ENCODE assay signal across 23 mouse cellular contexts in genomic region chr4:46605451-46605850, GRCm38 (mm10). TPM values are rescaled to one million over a fixed set of nuclear protein-coding genes. Genes with fewer than 3 reads are reported as not detected.
DNase-seq lines count a peak whose midpoint lies in the region; ATAC-seq and TF ChIP-seq lines count a peak whose summit lies in the region.
"Had no signal": no experiment of that assay in that cellular context is flagged by ENCODE, and none has a peak within 500 bp of the region (broad histone marks: within the 10 kb centered on the region; RNA-seq: fewer than 3 reads in every experiment).

No protein-coding gene starts in this region.

- no peak for TF ChIP-seq CTCF in heart, postnatal 0 days (IDR thresholded peaks at IDR 0.05; ENCODE audit: low read depth)
- TF ChIP-seq CTCF in liver, adult 2 months (IDR thresholded peaks at IDR 0.05; ENCODE audit: low read depth, low read length), result no peak
- no peak for TF ChIP-seq CTCF in liver, postnatal 0 days (IDR thresholded peaks at IDR 0.05; ENCODE audit: low read depth)
- no peak for TF ChIP-seq CTCF in E14TG2a.4 (conservative IDR thresholded peaks at IDR 0.05; ENCODE audit: low read length)

- H3K4me2 ChIP-seq in heart, postnatal 0 days (ENCODE audit: low read depth, low read length), result no peak overlapping the region
- no peak overlapping the region for H3K4me2 ChIP-seq in hindbrain, embryonic 11.5 days (replicated peaks; ENCODE audit: low read depth, low read length)
- no peak overlapping the region for H3K4me2 ChIP-seq in liver, postnatal 0 days (ENCODE audit: low read depth, low read length)

- WGBS in heart, postnatal 0 days, result 58% methylated on average over 11 of the region's 11 CpGs
- WGBS in hindbrain, embryonic 10.5 days, result 64% methylated on average over 11 of the region's 11 CpGs
- WGBS in hindbrain, embryonic 11.5 days, result 63% methylated on average over 11 of the region's 11 CpGs
- 21% methylated on average over 11 of the region's 11 CpGs for WGBS in liver, adult 2 months
- WGBS in liver, postnatal 0 days (ENCODE audit: insufficient replicate concordance), result 80% methylated on average over 11 of the region's 11 CpGs

- no peak for ATAC-seq in heart, postnatal 0 days (ENCODE audit: insufficient read depth, low read depth)
- ATAC-seq in hindbrain, embryonic 11.5 days (ENCODE audit: low FRiP score), result no peak
- no peak for ATAC-seq in liver, postnatal 0 days
- ATAC-seq: activated CD4-positive, CD25-positive, alpha-beta regulatory T cell, adult 4 months; CD4-positive, CD25-positive, alpha-beta regulatory T cell, adult 4 months; Patski had no signal

- no peaks in the 10 kb centered on the region for H3K9me3 ChIP-seq in heart, postnatal 0 days (replicated peaks; ENCODE audit: control insufficient read depth, low read length)
- no peaks in the 10 kb centered on the region for H3K9me3 ChIP-seq in hindbrain, embryonic 10.5 days
- H3K9me3 ChIP-seq in hindbrain, embryonic 11.5 days (ENCODE audit: control insufficient read depth, low read length), result no peaks in the 10 kb centered on the region
- H3K9me3 ChIP-seq in liver, postnatal 0 days (ENCODE audit: low read length), result no peaks in the 10 kb centered on the region
- no peaks in the 10 kb centered on the region for H3K9me3 ChIP-seq in E14TG2a.4 (ENCODE audit: low read length)
- H3K9me3 ChIP-seq: G1E had no signal

- TF ChIP-seq POLR2A in liver, adult 2 months (IDR thresholded peaks at IDR 0.05; ENCODE audit: extremely low read depth, insufficient read depth, low read length), result no peak

- peaks cover 10% of the 10 kb centered on the region; the same call in 1 of the 2 replicates for H3K4me1 ChIP-seq in heart, postnatal 0 days (ENCODE audit: control insufficient read depth, insufficient read depth)
- H3K4me1 ChIP-seq in hindbrain, embryonic 10.5 days (replicated peaks), result peaks cover 37% of the 10 kb centered on the region
- H3K4me1 ChIP-seq in hindbrain, embryonic 11.5 days (replicated peaks; ENCODE audit: control insufficient read depth, insufficient read depth, low read length), result no peaks in the 10 kb centered on the region
- peaks cover 2% of the 10 kb centered on the region; the same call in 1 of the 2 replicates for H3K4me1 ChIP-seq in liver, adult 2 months (ENCODE audit: control insufficient read depth, insufficient read depth, low read length)
- H3K4me1 ChIP-seq in liver, postnatal 0 days (ENCODE audit: insufficient read depth), result peaks cover 8% of the 10 kb centered on the region; the same call in 1 of the 2 replicates
- peaks cover 60% of the 10 kb centered on the region for H3K4me1 ChIP-seq in E14TG2a.4 (replicated peaks; ENCODE audit: low read depth, low read length)

- peaks cover 51% of the 10 kb centered on the region for H3K27me3 ChIP-seq in heart, postnatal 0 days (ENCODE audit: control insufficient read depth, insufficient read depth, low read length)
- peaks cover 72% of the 10 kb centered on the region for H3K27me3 ChIP-seq in hindbrain, embryonic 10.5 days (ENCODE audit: insufficient read depth, poor library complexity, severe bottlenecking)
- peaks cover 12% of the 10 kb centered on the region for H3K27me3 ChIP-seq in hindbrain, embryonic 11.5 days (ENCODE audit: control insufficient read depth, insufficient read depth, low read length)
- peaks cover 8% of the 10 kb centered on the region; the same call in 1 of the 2 replicates for H3K27me3 ChIP-seq in liver, adult 2 months (ENCODE audit: control insufficient read depth, insufficient read depth, low read length)
- peaks cover 11% of the 10 kb centered on the region for H3K27me3 ChIP-seq in liver, postnatal 0 days (ENCODE audit: insufficient read depth, low read length)
- H3K27me3 ChIP-seq in E14TG2a.4 (ENCODE audit: insufficient read depth, low read length), result peaks cover 37% of the 10 kb centered on the region
- H3K27me3 ChIP-seq: CH12.LX had no signal

- H3K27ac ChIP-seq in heart, postnatal 0 days (ENCODE audit: low read depth), result no peak overlapping the region
- peak overlapping the region; percentile 62 for H3K27ac ChIP-seq in hindbrain, embryonic 10.5 days
- no peak overlapping the region for H3K27ac ChIP-seq in hindbrain, embryonic 11.5 days (ENCODE audit: low read depth, low read length)
- no peak overlapping the region for H3K27ac ChIP-seq in liver, adult 2 months (replicated peaks; ENCODE audit: insufficient read depth, low read depth, low read length)
- no peak overlapping the region for H3K27ac ChIP-seq in liver, postnatal 0 days (ENCODE audit: low read depth)

- no peak for TF ChIP-seq EP300 in heart, postnatal 0 days (IDR thresholded peaks at IDR 0.05; ENCODE audit: low read depth)
- no peak for TF ChIP-seq EP300 in liver, postnatal 0 days (IDR thresholded peaks at IDR 0.05; ENCODE audit: low read depth)

- DNase-seq in heart, postnatal 0 days (ENCODE audit: low spot score), result peak; percentile 2
- no peak for DNase-seq in heart, adult 11 months
- no peak for DNase-seq in hindbrain, embryonic 10.5 days (ENCODE audit: low spot score)
- DNase-seq in hindbrain, embryonic 11.5 days (ENCODE audit: low spot score), result no peak
- peak; percentile 92 for DNase-seq in liver, adult 2 months (ENCODE audit: extremely low read depth, low read depth, low spot score)
- no peak for DNase-seq in liver, postnatal 0 days
- DNase-seq in thymus, adult 18-20 months, result no peak
- DNase-seq: adrenal gland, adult 2 months; adrenal gland, adult 8-10 months; adrenal gland, postnatal 10 days; adrenal gland, postnatal 14 days; adrenal gland, postnatal 25 days; adrenal gland, postnatal 36 days; B cell, adult 2 months; cerebellum, adult 11 months; cerebellum, adult 11-12 months; cerebellum, adult 18-20 months had no signal

- H3K9ac ChIP-seq in heart, postnatal 0 days (replicated peaks; ENCODE audit: low read depth, low read length), result no peak overlapping the region
- H3K9ac ChIP-seq in hindbrain, embryonic 11.5 days (ENCODE audit: low read depth, low read length), result no peak overlapping the region
- H3K9ac ChIP-seq in liver, adult 2 months (ENCODE audit: low read depth, low read length), result no peak overlapping the region
- H3K9ac ChIP-seq in liver, postnatal 0 days (replicated peaks), result no peak overlapping the region

- H3K79me2 ChIP-seq in liver, adult 2 months (ENCODE audit: control insufficient read depth, insufficient read depth, low read length), result no peaks in the 10 kb centered on the region

- H3K36me3 ChIP-seq in heart, postnatal 0 days (replicated peaks; ENCODE audit: control insufficient read depth, insufficient read depth, low read length), result no peaks in the 10 kb centered on the region
- no peaks in the 10 kb centered on the region for H3K36me3 ChIP-seq in hindbrain, embryonic 10.5 days
- H3K36me3 ChIP-seq in hindbrain, embryonic 11.5 days (ENCODE audit: control insufficient read depth, insufficient read depth, low read length), result no peaks in the 10 kb centered on the region
- no peaks in the 10 kb centered on the region for H3K36me3 ChIP-seq in liver, adult 2 months (ENCODE audit: control insufficient read depth, insufficient read depth, low read length)
- H3K36me3 ChIP-seq in liver, postnatal 0 days (replicated peaks; ENCODE audit: insufficient read depth, low read length), result no peaks in the 10 kb centered on the region
- H3K36me3 ChIP-seq in E14TG2a.4 (ENCODE audit: insufficient read depth, low read length), result 0 out of 2 replicates have a peak, but pooled peaks cover 4% of the 10 kb centered on the region

- no peak overlapping the region for H3K4me3 ChIP-seq in heart, postnatal 0 days (ENCODE audit: low read depth, low read length)
- H3K4me3 ChIP-seq in hindbrain, embryonic 10.5 days, result no peak overlapping the region
- H3K4me3 ChIP-seq in hindbrain, embryonic 11.5 days (ENCODE audit: low read depth, low read length), result no peak overlapping the region
- H3K4me3 ChIP-seq in liver, adult 2 months (ENCODE audit: insufficient read depth, low read depth, low read length), result no peak overlapping the region
- no peak overlapping the region for H3K4me3 ChIP-seq in liver, postnatal 0 days (ENCODE audit: low read depth, low read length)
- peak overlapping the region; percentile 57 for H3K4me3 ChIP-seq in E14TG2a.4 (replicated peaks; ENCODE audit: low read length)

RNA-seq across cellular contexts. Expression of gene Coro2a, which starts 3.4 kb away (rescaled TPM):
- total RNA-seq in heart, postnatal 0 days (2014; rRNA removed; ENCODE audit: low replicate concordance), result 0.70 and 1.6 TPM in 2 replicates
- polyA plus RNA-seq in heart, postnatal 0 days (2015; fragmentation: Nextera tagmentation; extraction: Ambion mirVana), result 0.22 and 0.26 TPM in 2 replicates
- 5.9 and 10.8 TPM in 2 replicates for polyA plus RNA-seq in hindbrain, embryonic 10.5 days (2016; fragmentation: Nextera tagmentation; extraction: Ambion mirVana)
- polyA plus RNA-seq in hindbrain, embryonic 11.5 days (2014; fragmentation: Nextera tagmentation; extraction: Ambion mirVana), result 3.6 and 6.6 TPM in 2 replicates
- total RNA-seq in liver, adult 2 months (2014; rRNA removed), result 0.83 and 1.5 TPM in 2 replicates
- polyA plus RNA-seq in liver, adult 2 months (2012; rRNA removed), result 0.76 and 1.0 TPM in 2 replicates
- polyA plus RNA-seq in liver, postnatal 0 days (2015; fragmentation: Nextera tagmentation; extraction: Ambion mirVana), result 1.7 and 2.2 TPM in 2 replicates

RNA-seq across cellular contexts. Expression of gene Tbc1d2, which starts 44.6 kb away (rescaled TPM):
- 4.6 and 6.2 TPM in 2 replicates for total RNA-seq in heart, postnatal 0 days (2014; rRNA removed; ENCODE audit: low replicate concordance)
- 0.85 and 0.93 TPM in 2 replicates for polyA plus RNA-seq in heart, postnatal 0 days (2015; fragmentation: Nextera tagmentation; extraction: Ambion mirVana)
- 1.2 and 2.0 TPM in 2 replicates for polyA plus RNA-seq in hindbrain, embryonic 10.5 days (2016; fragmentation: Nextera tagmentation; extraction: Ambion mirVana)
- 1.0 and 1.1 TPM in 2 replicates for polyA plus RNA-seq in hindbrain, embryonic 11.5 days (2014; fragmentation: Nextera tagmentation; extraction: Ambion mirVana)
- total RNA-seq in liver, adult 2 months (2014; rRNA removed), result 0.40 and 0.55 TPM in 2 replicates
- polyA plus RNA-seq in liver, adult 2 months (2012; rRNA removed), result 0.94 and 1.3 TPM in 2 replicates
- polyA plus RNA-seq in liver, postnatal 0 days (2015; fragmentation: Nextera tagmentation; extraction: Ambion mirVana), result 0.75 and 0.83 TPM in 2 replicates
- polyA plus RNA-seq: G1E had no signal

Comparison
In these comparisons a context has a peak if more than half of its experiments do, and no peak if none do; other contexts are left out.
1. DNase-seq: peak in heart, postnatal 0 days (single experiment) and liver, adult 2 months (single experiment); none in heart, adult 11 months (single experiment), hindbrain, embryonic 10.5 days (single experiment), hindbrain, embryonic 11.5 days (single experiment), liver, postnatal 0 days (single experiment) and thymus, adult 18-20 months (0 of 2).